Mouse (Mus musculus) hindlimb bud, embryonic 11.5 days (tissue): ENCODE data around the gene Prrt3.

Source experiments
- DNase-seq: peaks from one replicate; pipeline ENCODE4 v3.0.0-alpha.2; 2012; ENCODE audit warnings: low read depth, low spot score; ENCODE audit errors: extremely low spot score

Prrt3 gene

GRCm38 (mm10) chr6:113455007-113455406 is 46.7 kb downstream of the Prrt3 start:
- DNase-seq: no peak

GRCm38 (mm10) chr6:113451839-113452238 is 49.9 kb downstream of the Prrt3 start:
- DNase-seq: no peak

- DNase-seq: no peak
These were observed 54.1 kb downstream of the Prrt3 start for GRCm38 (mm10) chr6:113447639-113448038.

GRCm38 (mm10) chr6:113444207-113444965 is 57.3 kb downstream of the Prrt3 start:
- DNase-seq: no peak
